Mouse (Mus musculus) c-Kit-negative CD71-positive TER-119-positive erythroid progenitor cells, embryonic 14.5 days (primary cell): ENCODE data around the gene Acin1.
A peak's percentile ranks its signal among the peaks of the same experiment; 100 is the strongest.

Experiments used
- DNase-seq: peaks from one replicate; pipeline ENCODE4 v3.0.0-alpha.2; 2013; ENCODE audit warnings: low read depth, low spot score

Acin1 gene

DNA sequence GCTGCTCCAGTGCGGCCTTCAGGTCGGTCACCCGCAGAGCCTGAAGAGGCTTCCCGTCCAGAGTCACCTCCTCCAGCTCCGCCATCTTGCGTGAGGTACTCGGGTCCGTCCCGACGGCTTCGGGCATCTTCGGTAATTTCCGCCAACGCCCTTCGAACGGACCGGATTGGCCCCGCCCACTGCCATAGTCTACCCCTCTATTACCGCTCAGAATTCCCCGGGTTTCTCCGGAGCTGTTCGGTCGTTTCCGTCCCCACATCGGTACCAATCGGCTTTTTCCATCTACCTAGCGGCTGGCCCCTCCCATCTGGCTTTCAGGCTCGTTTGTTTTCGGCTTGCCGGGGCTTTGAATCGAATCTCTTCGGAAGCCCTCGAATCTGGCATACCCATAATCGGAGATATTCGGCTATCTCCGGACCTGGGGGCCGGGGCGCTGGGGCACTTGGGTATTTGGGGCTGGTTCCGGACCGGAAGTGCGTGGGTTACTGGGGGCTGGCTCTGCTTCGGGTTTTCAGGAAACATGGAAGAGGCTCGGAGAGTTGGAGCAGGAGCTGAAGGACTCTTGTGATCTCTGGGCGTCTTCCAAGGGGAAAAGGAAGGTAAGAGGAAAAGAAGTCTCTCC is at the start of gene Acin1:
TSS of gene Acin1 (minus strand) at position 410 of the 622 bp plus-strand sequence.
- DNase-seq, result peak; percentile 98

- no peak for DNase-seq
Measured at GRCm38 (mm10) chr14:54735221-54735620, 48.5 kb upstream of the Acin1 start.

GRCm38 (mm10) chr14:54734004-54734403 is 47.3 kb upstream of the Acin1 start:
- no peak for DNase-seq

DNA sequence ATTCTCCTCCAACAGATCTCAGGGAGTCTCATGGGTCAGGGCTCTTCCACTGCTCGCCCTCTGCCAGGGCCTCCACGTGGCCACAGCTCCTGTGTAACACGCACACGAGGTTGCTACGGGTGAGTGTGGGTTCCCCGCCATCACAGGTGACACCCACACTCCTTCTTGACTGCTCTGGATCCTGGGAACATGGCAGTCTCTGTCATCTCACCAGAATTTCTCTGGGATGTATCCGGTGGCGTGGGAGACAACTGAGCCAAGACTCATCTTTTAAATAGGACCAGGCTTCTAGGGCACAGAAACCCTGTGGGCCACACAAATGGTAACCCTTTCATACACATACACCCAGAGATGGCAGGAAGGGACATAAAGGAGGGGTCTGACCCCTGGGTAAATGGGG is 45.5 kb upstream of the Acin1 start:
- no peak for DNase-seq

DNA sequence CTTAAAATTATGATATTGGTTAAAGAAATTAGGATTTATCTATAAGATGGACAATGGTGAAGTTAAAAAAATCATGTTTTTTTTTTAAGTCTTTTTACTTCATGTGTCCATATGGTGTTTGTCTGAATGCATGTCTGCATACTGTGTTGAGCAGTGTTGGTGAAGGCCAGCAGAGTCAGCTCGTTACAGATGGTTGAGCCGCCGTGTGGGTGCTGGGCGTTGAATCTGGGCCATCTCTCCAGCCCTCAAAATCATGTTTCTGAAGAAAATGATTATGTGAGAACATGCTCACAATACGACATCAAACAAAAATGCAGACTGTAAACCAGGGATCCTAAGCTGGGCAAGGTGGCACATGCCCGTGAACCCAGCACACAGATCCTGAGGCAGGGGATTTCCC is 43.6 kb upstream of the Acin1 start:
- no peak for DNase-seq

GRCm38 (mm10) chr14:54728823-54729653 is 42.3 kb upstream of the Acin1 start:
- no peak for DNase-seq

DNA sequence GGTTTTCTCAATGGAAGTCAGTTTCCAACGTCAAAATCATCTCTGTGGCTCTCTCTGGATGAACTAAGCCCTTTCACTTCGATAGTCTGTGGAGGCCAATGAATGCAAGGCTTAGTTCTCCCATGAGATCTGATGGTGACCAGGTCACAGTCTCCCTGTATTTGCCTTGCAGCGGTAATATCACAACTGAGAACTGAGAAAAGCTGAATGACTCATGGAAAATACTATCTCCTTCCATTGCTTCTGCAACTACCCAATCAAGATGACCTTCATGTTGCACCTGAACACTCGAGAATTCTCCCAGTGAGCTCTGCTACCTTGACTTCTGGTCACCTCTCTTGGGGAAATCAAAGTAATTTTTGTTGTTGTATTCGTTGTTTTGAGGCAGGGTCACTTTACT is 40.8 kb upstream of the Acin1 start:
- no peak for DNase-seq

DNA sequence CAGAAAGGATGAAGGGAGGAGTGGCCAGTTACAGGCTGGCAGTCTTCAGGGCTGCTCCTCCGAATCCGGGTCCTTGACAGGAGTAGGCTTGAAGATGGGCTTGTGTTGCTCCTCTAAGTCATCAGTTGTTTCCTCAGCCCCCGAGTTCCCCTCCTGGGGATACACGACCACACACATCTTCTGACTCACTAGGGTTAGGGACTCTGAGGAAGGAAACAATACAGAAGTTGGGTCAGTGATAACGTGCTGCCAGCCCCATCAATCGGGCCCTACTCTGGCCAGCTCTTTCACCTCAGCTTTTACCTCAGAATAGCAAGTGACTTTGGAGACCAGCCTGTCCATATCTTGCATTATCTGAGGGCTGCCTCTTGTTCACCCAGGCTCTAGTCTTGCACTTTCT is 37.3 kb upstream of the Acin1 start:
- DNase-seq, result no peak

DNA sequence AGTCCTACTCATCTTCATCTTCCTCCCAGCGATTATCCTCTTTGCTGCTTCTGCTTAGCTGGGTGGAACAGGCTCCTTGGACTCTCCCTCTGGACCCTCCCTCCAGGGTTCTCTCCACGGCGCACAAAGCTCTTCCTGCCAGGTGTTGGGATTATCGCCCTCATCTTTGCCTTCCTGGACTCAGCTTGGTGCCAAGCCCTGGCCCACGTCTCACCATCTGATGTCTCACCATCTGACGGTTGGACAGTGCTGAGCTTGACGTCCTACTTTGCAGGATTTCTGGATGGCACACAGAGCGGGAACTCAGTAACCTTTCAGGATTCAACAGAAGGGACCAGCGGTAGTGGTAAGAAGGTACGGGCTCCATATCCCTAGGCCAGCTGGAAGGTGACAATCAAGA is 35.0 kb upstream of the Acin1 start:
- no peak for DNase-seq

DNA sequence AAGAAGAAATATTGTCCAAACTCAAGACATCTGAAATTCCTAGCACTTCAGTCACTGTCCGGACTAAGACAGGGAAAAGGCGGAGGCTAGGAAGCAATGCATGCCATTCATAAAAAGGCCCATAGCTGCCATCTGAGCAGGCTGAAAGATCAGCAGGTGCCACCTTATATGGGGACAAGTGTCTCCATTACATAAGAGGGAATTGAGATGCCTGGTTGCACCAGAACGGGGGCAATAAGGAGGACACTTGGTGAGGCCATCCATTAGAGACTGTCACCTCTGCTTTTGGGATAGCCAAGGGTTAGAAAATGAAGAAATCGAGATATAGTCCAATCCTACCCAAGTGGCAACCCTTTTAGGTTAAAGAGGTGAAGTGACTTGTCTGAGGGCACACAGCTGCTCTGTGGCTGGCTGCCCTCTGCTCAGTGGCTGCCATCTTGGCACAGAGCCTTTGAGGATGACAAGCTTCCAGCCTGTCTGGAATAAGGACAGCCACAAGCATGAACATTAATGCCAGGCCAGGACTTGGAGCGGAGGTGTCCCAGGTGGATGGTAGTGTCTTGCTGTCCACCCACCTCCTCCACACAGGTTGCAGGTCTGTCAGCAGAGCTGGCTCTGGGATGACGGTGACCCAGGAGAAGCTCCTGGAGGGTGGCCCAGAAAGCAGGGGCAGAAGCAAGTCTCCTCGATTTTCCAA is 34.1 kb upstream of the Acin1 start:
- no peak for DNase-seq

- no peak for DNase-seq
Measured at GRCm38 (mm10) chr14:54720041-54720440, 33.3 kb upstream of the Acin1 start.

GRCm38 (mm10) chr14:54715402-54715801 is 28.7 kb upstream of the Acin1 start:
- DNase-seq, result no peak

DNA sequence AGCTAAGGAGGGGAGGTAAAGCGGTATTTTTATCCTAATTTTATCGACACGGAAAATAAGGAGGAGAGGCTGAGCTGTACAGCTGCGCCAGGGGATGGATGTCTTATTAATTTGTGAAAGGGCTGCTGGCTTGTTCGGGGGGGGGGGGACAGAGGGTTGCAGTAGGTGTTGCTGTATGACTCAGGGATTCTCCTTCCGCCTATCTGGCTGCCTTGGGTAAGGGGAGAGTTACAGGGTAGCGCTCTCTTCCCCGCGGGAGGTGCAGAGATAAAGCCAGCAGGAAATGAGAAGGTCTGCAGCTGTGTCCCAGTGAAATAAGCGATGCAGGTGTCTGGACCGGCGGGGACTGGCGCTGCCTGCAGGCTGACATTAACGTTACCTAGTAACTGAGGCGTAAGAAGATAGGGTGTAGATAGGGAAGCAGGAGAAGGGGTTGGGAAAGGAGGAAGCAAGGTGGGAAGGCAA is 27.9 kb upstream of the Acin1 start:
- DNase-seq, result no peak

- peak; percentile 76 for DNase-seq
Measured at GRCm38 (mm10) chr14:54714121-54714520, 27.4 kb upstream of the Acin1 start.

DNA sequence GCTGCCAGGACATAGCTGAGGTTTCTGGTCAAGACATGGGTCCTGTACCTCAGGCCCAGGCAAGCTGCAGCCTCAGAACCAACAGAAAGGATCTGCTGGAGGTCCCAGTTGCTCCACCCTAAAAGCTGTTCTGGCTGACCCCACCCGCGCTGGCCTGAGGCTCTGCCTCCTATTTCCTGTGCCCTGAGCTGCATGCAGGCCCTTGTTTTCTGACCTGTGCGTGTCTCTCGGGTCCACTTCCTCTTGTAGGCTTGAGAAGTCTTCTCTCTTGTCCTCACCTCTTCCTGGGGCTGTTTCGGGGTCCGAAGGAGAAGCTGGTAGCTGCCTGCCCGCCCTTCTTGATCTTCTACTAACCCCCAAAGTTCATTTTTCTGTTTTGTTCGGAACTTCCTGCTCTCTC is 26.1 kb upstream of the Acin1 start:
- no peak for DNase-seq

GRCm38 (mm10) chr14:54712074-54712473 is 25.3 kb upstream of the Acin1 start, which contains the start of gene Cebpe:
Gene Cebpe (minus strand): TSS chr14:54712174.
- DNase-seq, result no peak

- DNase-seq, result no peak
Measured at GRCm38 (mm10) chr14:54709054-54709453, 22.3 kb upstream of the Acin1 start.

DNA sequence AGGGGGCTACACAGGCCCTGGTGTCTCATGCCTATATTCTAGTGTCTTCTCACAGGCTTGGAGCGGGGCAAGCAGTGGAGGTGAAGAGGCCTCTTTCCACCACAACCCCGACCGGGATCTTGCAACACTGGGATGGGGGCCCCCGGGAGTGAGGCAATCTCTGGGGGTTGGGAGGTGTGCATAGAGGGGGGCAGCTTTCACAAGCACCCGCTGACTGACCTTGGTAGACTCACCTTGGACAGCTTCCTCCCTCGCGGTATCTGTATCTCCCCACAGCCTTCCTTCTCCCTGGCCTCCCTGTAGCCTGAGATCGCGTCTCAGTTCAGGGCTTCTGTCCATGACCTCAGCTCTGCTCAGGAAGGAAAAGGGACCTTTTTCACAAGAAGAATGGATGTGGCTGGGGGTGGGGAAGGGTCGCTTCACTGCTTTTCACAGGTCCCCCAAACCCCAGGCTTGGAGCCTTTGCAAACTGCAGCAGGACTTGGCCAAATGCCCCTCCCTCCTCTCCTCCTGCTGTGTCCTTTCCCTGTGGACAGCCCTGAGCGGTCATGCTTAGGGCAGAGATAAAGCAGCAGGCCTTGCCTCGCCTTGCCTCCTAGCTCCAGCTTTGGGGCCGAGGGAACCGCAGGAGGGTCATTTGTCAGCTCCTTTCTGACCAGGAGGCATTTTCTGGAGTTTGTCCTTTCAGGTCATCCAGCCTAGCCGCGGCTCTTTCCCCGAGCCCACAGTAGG is 20.0 kb upstream of the Acin1 start:
- DNase-seq, result no peak

DNA sequence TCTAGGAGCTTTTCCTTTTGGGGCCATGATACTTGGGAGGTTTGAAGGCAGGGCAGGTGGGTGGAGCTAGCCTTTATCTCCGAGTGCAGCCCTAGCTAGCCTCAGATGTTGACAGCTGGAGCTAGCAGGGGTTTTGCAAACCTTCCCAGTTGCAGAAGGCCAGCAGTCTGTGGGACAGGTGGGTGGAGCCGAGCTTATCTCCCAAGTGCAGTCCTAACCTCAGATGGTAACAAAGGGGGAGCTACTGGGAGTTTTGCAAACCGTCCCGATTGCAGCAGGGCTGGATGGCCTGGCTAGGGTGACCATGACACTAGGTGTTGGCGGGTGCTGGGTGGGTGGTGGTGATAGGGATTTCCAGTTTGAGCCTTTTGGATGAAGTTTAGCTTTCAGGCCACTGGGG is 19.1 kb upstream of the Acin1 start:
- DNase-seq, result peak; percentile 85

DNA sequence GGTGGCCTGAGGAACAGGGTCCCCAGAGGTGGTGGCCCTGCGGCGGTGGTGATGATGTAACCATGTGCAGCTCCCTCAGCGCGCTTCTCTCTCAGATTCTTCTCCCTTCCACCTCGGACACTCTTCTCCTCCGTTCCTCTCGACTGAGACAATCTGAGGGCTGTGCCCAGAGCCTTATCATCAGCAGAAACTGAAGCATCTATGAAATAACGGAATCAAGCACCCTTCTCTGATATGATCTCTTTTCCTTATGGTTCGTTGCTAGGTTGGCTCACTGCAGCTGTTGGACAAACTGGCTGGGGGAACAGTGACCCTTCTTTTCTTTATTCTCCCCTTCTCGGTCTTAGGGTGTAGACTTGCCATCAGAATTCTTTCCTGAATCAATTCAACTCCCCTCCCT is 16.5 kb upstream of the Acin1 start:
- DNase-seq, result no peak

- peak; percentile 56 for DNase-seq
Measured at GRCm38 (mm10) chr14:54701298-54701697, 14.6 kb upstream of the Acin1 start.

DNA sequence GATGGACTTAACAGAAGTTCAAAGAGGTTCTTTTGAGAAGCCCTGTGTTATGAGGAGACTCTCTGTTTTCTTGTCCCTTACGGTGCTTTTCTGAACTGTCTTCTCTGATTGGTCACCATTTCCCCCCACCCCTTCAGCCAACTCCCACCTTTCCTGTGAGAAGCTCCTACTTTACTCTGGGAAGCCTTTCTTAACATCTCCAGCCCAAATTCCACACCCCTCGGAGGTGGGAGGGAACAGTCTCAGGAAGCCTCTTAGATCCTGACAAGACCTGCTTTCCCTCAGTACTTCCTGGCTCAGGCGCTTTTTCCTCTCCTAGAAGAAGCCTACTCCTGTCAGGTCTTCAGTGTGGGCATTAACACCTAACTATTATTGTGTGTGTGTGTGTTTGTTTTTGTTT is 12.9 kb upstream of the Acin1 start:
- no peak for DNase-seq
